Mouse (Mus musculus) liver, adult 2 months (tissue): ENCODE results near the gene 1700037H04Rik.

Experiments
- CTCF ChIP-seq: fragments of 200-500 bp; IDR thresholded peaks from 2 replicates; pipeline ENCODE4 v1.5.1; 2011; ENCODE audit warnings: low read depth, low read length, control low read depth
- POLR2A ChIP-seq: fragments of 200-500 bp; IDR thresholded peaks from 2 replicates; pipeline ENCODE4 v1.6.1; 2011; ENCODE audit warnings: low read length, control low read depth; ENCODE audit not compliant: insufficient read depth; ENCODE audit errors: extremely low read depth

- no peak for TF ChIP-seq CTCF
- TF ChIP-seq POLR2A = no peak
These were observed 16.0 kb upstream of the 1700037H04Rik start for GRCm38 (mm10) chr2:131175945-131176309.
